Mouse (Mus musculus): ENCODE measurements around the gene Hes6. TPM values are rescaled to one million over a fixed set of nuclear protein-coding genes. Genes with fewer than 3 reads are reported as not detected.

Gene Hes6
- polyA plus RNA-seq, 1 experiment from 2014 or later = 101 TPM

- H3K4me1 ChIP-seq (ENCODE audit: control insufficient read depth, insufficient read depth, low read length) = no peaks in the 10 kb centered on the region
- H3K9me3 ChIP-seq (ENCODE audit: control insufficient read depth, low read length) = peaks cover 4% of the 10 kb centered on the region; the same call in 1 of the 2 replicates
- H3K9ac ChIP-seq (ENCODE audit: low read length) = no peak overlapping the region
- no peaks in the 10 kb centered on the region for H3K27me3 ChIP-seq (ENCODE audit: control insufficient read depth, insufficient read depth, low read length)
- 78% methylated on average over 8 of the region's 8 CpGs for WGBS
- DNase-seq (ENCODE audit: low spot score) = no peak
- ATAC-seq (ENCODE audit: insufficient number of reproducible peaks, low FRiP score, low TSS enrichment, low read depth) = no peak
- no peak overlapping the region for H3K4me2 ChIP-seq (ENCODE audit: low read depth, severe bottlenecking)
- H3K36me3 ChIP-seq (ENCODE audit: control insufficient read depth, insufficient read depth, low read length) = peaks cover 3% of the 10 kb centered on the region; the same call in 1 of the 2 replicates
- H3K27ac ChIP-seq (replicated peaks; ENCODE audit: low read depth, low read length) = no peak overlapping the region
- H3K4me3 ChIP-seq (ENCODE audit: low read depth, low read length) = no peak overlapping the region
Measured at GRCm38 (mm10) chr1:91446060-91446459, 32.2 kb upstream of the Hes6 start.

- Histone ChIP-seq H3K9ac (ENCODE audit: low read length) (no peak overlapping the region), H3K4me3 (ENCODE audit: low read depth, low read length) (no peak overlapping the region), H3K27ac (replicated peaks; ENCODE audit: low read depth, low read length) (no peak overlapping the region), H3K27me3 (ENCODE audit: control insufficient read depth, insufficient read depth, low read length) (no peaks in the 10 kb centered on the region), H3K4me1 (ENCODE audit: control insufficient read depth, insufficient read depth, low read length) (no peaks in the 10 kb centered on the region), H3K36me3 (ENCODE audit: control insufficient read depth, insufficient read depth, low read length) (peaks cover 3% of the 10 kb centered on the region; the same call in 1 of the 2 replicates), H3K9me3 (ENCODE audit: control insufficient read depth, low read length) (peaks cover 4% of the 10 kb centered on the region; the same call in 1 of the 2 replicates), H3K4me2 (ENCODE audit: low read depth, severe bottlenecking) (no peak overlapping the region)
- ATAC-seq (ENCODE audit: insufficient number of reproducible peaks, low FRiP score, low TSS enrichment, low read depth) = no peak
- WGBS = 91% methylated on average over 17 of the region's 17 CpGs
- DNase-seq (ENCODE audit: low spot score) = no peak
Measured at GRCm38 (mm10) chr1:91444841-91445830, 31.3 kb upstream of the Hes6 start.

- ATAC-seq (ENCODE audit: insufficient number of reproducible peaks, low FRiP score, low TSS enrichment, low read depth) (no peak), DNase-seq (ENCODE audit: low spot score) (no peak)
- no peak overlapping the region for H3K9ac ChIP-seq (ENCODE audit: low read length)
- H3K27me3 ChIP-seq (ENCODE audit: control insufficient read depth, insufficient read depth, low read length) = no peaks in the 10 kb centered on the region
- H3K4me2 ChIP-seq (ENCODE audit: low read depth, severe bottlenecking) = no peak overlapping the region
- H3K36me3 ChIP-seq (ENCODE audit: control insufficient read depth, insufficient read depth, low read length) = peaks cover under 1% of the 10 kb centered on the region; the same call in 1 of the 2 replicates
- no peak overlapping the region for H3K4me3 ChIP-seq (ENCODE audit: low read depth, low read length)
- WGBS = 88% methylated on average over 6 of the region's 7 CpGs
- no peaks in the 10 kb centered on the region for H3K4me1 ChIP-seq (ENCODE audit: control insufficient read depth, insufficient read depth, low read length)
- H3K9me3 ChIP-seq (ENCODE audit: control insufficient read depth, low read length) = peaks cover 4% of the 10 kb centered on the region; the same call in 1 of the 2 replicates
- H3K27ac ChIP-seq (replicated peaks; ENCODE audit: low read depth, low read length) = no peak overlapping the region
Measured at GRCm38 (mm10) chr1:91442350-91442990, 28.6 kb upstream of the Hes6 start.

- Histone ChIP-seq H3K27me3 (ENCODE audit: control insufficient read depth, insufficient read depth, low read length) (no peaks in the 10 kb centered on the region), H3K4me3 (ENCODE audit: low read depth, low read length) (no peak overlapping the region), H3K27ac (replicated peaks; ENCODE audit: low read depth, low read length) (no peak overlapping the region), H3K4me1 (ENCODE audit: control insufficient read depth, insufficient read depth, low read length) (no peaks in the 10 kb centered on the region), H3K36me3 (ENCODE audit: control insufficient read depth, insufficient read depth, low read length) (no peaks in the 10 kb centered on the region), H3K4me2 (ENCODE audit: low read depth, severe bottlenecking) (no peak overlapping the region), H3K9ac (ENCODE audit: low read length) (no peak overlapping the region), H3K9me3 (ENCODE audit: control insufficient read depth, low read length) (no peaks in the 10 kb centered on the region)
- DNase-seq (ENCODE audit: low spot score) = no peak
- WGBS = 97% methylated on average over 3 of the region's 3 CpGs
- ATAC-seq (ENCODE audit: insufficient number of reproducible peaks, low FRiP score, low TSS enrichment, low read depth) = no peak
Measured at GRCm38 (mm10) chr1:91441855-91442254, 28.0 kb upstream of the Hes6 start.

- no peaks in the 10 kb centered on the region for H3K9me3 ChIP-seq (ENCODE audit: control insufficient read depth, low read length)
- 91% methylated on average over 8 of the region's 8 CpGs for WGBS
- no peak for ATAC-seq (ENCODE audit: insufficient number of reproducible peaks, low FRiP score, low TSS enrichment, low read depth)
- no peak overlapping the region for H3K9ac ChIP-seq (ENCODE audit: low read length)
- no peaks in the 10 kb centered on the region for H3K36me3 ChIP-seq (ENCODE audit: control insufficient read depth, insufficient read depth, low read length)
- H3K4me1 ChIP-seq (ENCODE audit: control insufficient read depth, insufficient read depth, low read length) = no peaks in the 10 kb centered on the region
- no peak overlapping the region for H3K27ac ChIP-seq (replicated peaks; ENCODE audit: low read depth, low read length)
- H3K4me3 ChIP-seq (ENCODE audit: low read depth, low read length) = no peak overlapping the region
- DNase-seq (ENCODE audit: low spot score) = no peak
- H3K4me2 ChIP-seq (ENCODE audit: low read depth, severe bottlenecking) = no peak overlapping the region
- no peaks in the 10 kb centered on the region for H3K27me3 ChIP-seq (ENCODE audit: control insufficient read depth, insufficient read depth, low read length)
Measured at GRCm38 (mm10) chr1:91439776-91440175, 25.9 kb upstream of the Hes6 start.

- Histone ChIP-seq H3K4me3 (ENCODE audit: low read depth, low read length) (no peak overlapping the region), H3K4me1 (ENCODE audit: control insufficient read depth, insufficient read depth, low read length) (no peaks in the 10 kb centered on the region), H3K4me2 (ENCODE audit: low read depth, severe bottlenecking) (no peak overlapping the region), H3K27ac (replicated peaks; ENCODE audit: low read depth, low read length) (no peak overlapping the region), H3K27me3 (ENCODE audit: control insufficient read depth, insufficient read depth, low read length) (no peaks in the 10 kb centered on the region), H3K9me3 (ENCODE audit: control insufficient read depth, low read length) (no peaks in the 10 kb centered on the region), H3K9ac (ENCODE audit: low read length) (no peak overlapping the region), H3K36me3 (ENCODE audit: control insufficient read depth, insufficient read depth, low read length) (no peaks in the 10 kb centered on the region)
- DNase-seq (ENCODE audit: low spot score) = no peak
- no peak for ATAC-seq (ENCODE audit: insufficient number of reproducible peaks, low FRiP score, low TSS enrichment, low read depth)
- 80% methylated on average over 7 of the region's 7 CpGs for WGBS
Measured at GRCm38 (mm10) chr1:91437573-91437972, 23.7 kb upstream of the Hes6 start.

- H3K27ac ChIP-seq (replicated peaks; ENCODE audit: low read depth, low read length) = no peak overlapping the region
- H3K9me3 ChIP-seq (ENCODE audit: control insufficient read depth, low read length) = no peaks in the 10 kb centered on the region
- no peaks in the 10 kb centered on the region for H3K36me3 ChIP-seq (ENCODE audit: control insufficient read depth, insufficient read depth, low read length)
- H3K9ac ChIP-seq (ENCODE audit: low read length) = no peak overlapping the region
- H3K27me3 ChIP-seq (ENCODE audit: control insufficient read depth, insufficient read depth, low read length) = no peaks in the 10 kb centered on the region
- no peak overlapping the region for H3K4me2 ChIP-seq (ENCODE audit: low read depth, severe bottlenecking)
- ATAC-seq (ENCODE audit: insufficient number of reproducible peaks, low FRiP score, low TSS enrichment, low read depth) = no peak
- H3K4me3 ChIP-seq (ENCODE audit: low read depth, low read length) = no peak overlapping the region
- WGBS = 92% methylated on average over 3 of the region's 3 CpGs
- no peaks in the 10 kb centered on the region for H3K4me1 ChIP-seq (ENCODE audit: control insufficient read depth, insufficient read depth, low read length)
- DNase-seq (ENCODE audit: low spot score) = no peak
Measured at GRCm38 (mm10) chr1:91437083-91437400, 23.2 kb upstream of the Hes6 start.

GRCm38 (mm10) chr1:91436380-91437082 is 22.7 kb upstream of the Hes6 start:
- Histone ChIP-seq H3K4me1 (ENCODE audit: control insufficient read depth, insufficient read depth, low read length) (no peaks in the 10 kb centered on the region), H3K9me3 (ENCODE audit: control insufficient read depth, low read length) (no peaks in the 10 kb centered on the region), H3K4me3 (ENCODE audit: low read depth, low read length) (no peak overlapping the region), H3K4me2 (ENCODE audit: low read depth, severe bottlenecking) (no peak overlapping the region), H3K9ac (ENCODE audit: low read length) (no peak overlapping the region), H3K27ac (replicated peaks; ENCODE audit: low read depth, low read length) (no peak overlapping the region), H3K36me3 (ENCODE audit: control insufficient read depth, insufficient read depth, low read length) (no peaks in the 10 kb centered on the region), H3K27me3 (ENCODE audit: control insufficient read depth, insufficient read depth, low read length) (no peaks in the 10 kb centered on the region)
- ATAC-seq (ENCODE audit: insufficient number of reproducible peaks, low FRiP score, low TSS enrichment, low read depth) (no peak), DNase-seq (ENCODE audit: low spot score) (no peak)
- 88% methylated on average over 6 of the region's 6 CpGs for WGBS

Data from limb, embryonic 11.5 days (tissue).